10 mouse cellular contexts compared by ENCODE assay signal in genomic region chr3:99938611-99939286, GRCm38 (mm10). TPM values are rescaled to one million over a fixed set of nuclear protein-coding genes. Genes with fewer than 3 reads are reported as not detected.
DNase-seq lines count a peak whose midpoint lies in the region; ATAC-seq and TF ChIP-seq lines count a peak whose summit lies in the region.
"Had no signal": no experiment of that assay in that cellular context is flagged by ENCODE, and none has a peak within 500 bp of the region (broad histone marks: within the 10 kb centered on the region; RNA-seq: fewer than 3 reads in every experiment).

No protein-coding gene starts in this region.

- WGBS in heart, embryonic 12.5 days, result 28% methylated on average over 8 of the region's 8 CpGs

- no peak overlapping the region for H3K9ac ChIP-seq in heart, embryonic 12.5 days
- H3K9ac ChIP-seq: heart, embryonic 15.5 days had no signal

- H3K4me2 ChIP-seq in heart, embryonic 12.5 days, result no peak overlapping the region
- H3K4me2 ChIP-seq: heart, embryonic 15.5 days had no signal

- H3K9me3 ChIP-seq in heart, embryonic 12.5 days (replicated peaks), result no peaks in the 10 kb centered on the region
- H3K9me3 ChIP-seq: heart, embryonic 15.5 days had no signal

- peak; percentile 5 for DNase-seq in heart, adult 8-10 months (ENCODE audit: low spot score)
- DNase-seq in WW6 (ENCODE audit: low read depth, low spot score), result peak; percentile 14
- peak; percentile 56 to 70 for DNase-seq in cerebellum, postnatal 36 days
- peak; percentile 13 for DNase-seq in gastrocnemius, adult 8-10 months (ENCODE audit: low spot score in 2 of 2)
- DNase-seq in layer of hippocampus, adult 2 months (ENCODE audit: low spot score in 2 of 2), result peak; percentile 37 to 63
- DNase-seq in lung, postnatal 36 days, result peak; percentile 57
- DNase-seq in right cerebral cortex, postnatal 4 days, result peak; percentile 79

- peak; percentile 83 for TF ChIP-seq CTCF in layer of hippocampus, adult 2 months (conservative IDR thresholded peaks at IDR 0.05)

- H3K27ac ChIP-seq in heart, embryonic 12.5 days (ENCODE audit: poor library complexity, severe bottlenecking), result no peak overlapping the region
- no peak overlapping the region for H3K27ac ChIP-seq in layer of hippocampus, adult 2 months
- H3K27ac ChIP-seq: heart, embryonic 15.5 days had no signal

- H3K27me3 ChIP-seq in heart, embryonic 12.5 days (replicated peaks), result 0 out of 2 replicates have a peak, but pooled peaks cover 9% of the 10 kb centered on the region

- no peak for ATAC-seq in heart, embryonic 12.5 days (ENCODE audit: insufficient number of reproducible peaks, low FRiP score)

- no peaks in the 10 kb centered on the region for H3K4me1 ChIP-seq in heart, embryonic 12.5 days (replicated peaks)
- H3K4me1 ChIP-seq: heart, embryonic 15.5 days had no signal

- no peak overlapping the region for H3K4me3 ChIP-seq in heart, embryonic 12.5 days
- no peak overlapping the region for H3K4me3 ChIP-seq in layer of hippocampus, adult 2 months
- H3K4me3 ChIP-seq: heart, embryonic 15.5 days had no signal

- no peaks in the 10 kb centered on the region for H3K36me3 ChIP-seq in heart, embryonic 12.5 days
- H3K36me3 ChIP-seq: heart, embryonic 15.5 days had no signal

RNA-seq across cellular contexts. Expression of gene Spag17, which starts 53.5 kb away (rescaled TPM):
- not detected for total RNA-seq in heart, adult 8-10 months (2022)
- polyA plus RNA-seq in heart, embryonic 12.5 days (2016; fragmentation: Nextera tagmentation; extraction: Ambion mirVana), result 0.21 and 0.24 TPM in 2 replicates
- total RNA-seq in gastrocnemius, adult 8-10 months (2022), result not detected
- under 1 TPM; 0.36 to 0.59 TPM for total RNA-seq in layer of hippocampus, adult 2 months (2021)
- polyA plus RNA-seq: spleen, adult 2 months had no signal

Comparison
In these comparisons a context has a peak if more than half of its experiments do, and no peak if none do; other contexts are left out.
1. DNase-seq: peak in every context shown above with its lines; median percentile 79 in right cerebral cortex, postnatal 4 days; 63 in cerebellum, postnatal 36 days; 57 in lung, postnatal 36 days; 50 in layer of hippocampus, adult 2 months; 14 in WW6; 13 in gastrocnemius, adult 8-10 months; 5 in heart, adult 8-10 months.